Mouse (Mus musculus) pancreas, adult 10 weeks (tissue): Measurements from ENCODE around the gene Gm45208. TPM values are rescaled to one million over a fixed set of nuclear protein-coding genes. Genes with fewer than 3 reads are reported as not detected.

Experiments used
- polyA plus RNA-seq: library from polyadenylated mRNA; stranded (reverse); fragments of 350-450 nt; fragmentation: Illumina TruSeq; extraction: RNeasy Lipid Tissue Mini Kit (QIAGEN cat#74804); gene quantifications from one replicate; pipeline ENCODE4 v1.2.3, GENCODE M21; 2015; ENCODE audit warnings: low read depth, low replicate concordance; ENCODE audit not compliant: insufficient read depth

Gene Gm45208
- not detected for polyA plus RNA-seq

GRCm38 (mm10) chrX:7721514-7722281, at the start of gene Gm45208:
Gene Gm45208 (plus strand): TSS chrX:7722245.

DNA sequence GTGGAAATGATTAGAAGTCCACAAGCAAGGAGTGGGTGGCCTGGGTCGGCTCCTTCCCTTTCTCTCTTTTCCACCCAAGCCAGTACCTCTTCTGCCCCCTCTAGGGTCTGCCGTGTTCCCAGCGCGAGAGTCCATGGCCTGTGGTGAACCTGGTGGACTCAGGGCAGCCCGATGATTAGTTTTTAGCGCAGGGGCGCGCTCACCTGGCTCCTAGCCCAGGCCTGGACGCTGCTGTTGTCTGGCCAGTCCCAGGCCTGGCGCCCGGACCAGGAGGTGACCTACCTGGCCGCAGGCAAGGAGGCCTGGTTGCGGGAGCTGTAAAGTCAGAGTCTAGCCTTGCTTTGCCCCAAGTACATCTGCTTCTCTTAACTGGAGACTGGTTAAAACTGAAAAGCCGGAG, 41.2 kb upstream of the Gm45208 start, which contains the start of gene Magix:
Gene Magix, minus strand, starts transcription at position 388 of the 400 bp plus-strand sequence.

GRCm38 (mm10) chrX:7696954-7697381, 25.1 kb upstream of the Gm45208 start, which contains the start of gene Gpkow:
Gene Gpkow (plus strand): TSS chrX:7697131.

GRCm38 (mm10) chrX:7714135-7714899, 7.7 kb upstream of the Gm45208 start, which contains the start of gene Wdr45:
Gene Wdr45 (plus strand): TSS chrX:7714333.

DNA sequence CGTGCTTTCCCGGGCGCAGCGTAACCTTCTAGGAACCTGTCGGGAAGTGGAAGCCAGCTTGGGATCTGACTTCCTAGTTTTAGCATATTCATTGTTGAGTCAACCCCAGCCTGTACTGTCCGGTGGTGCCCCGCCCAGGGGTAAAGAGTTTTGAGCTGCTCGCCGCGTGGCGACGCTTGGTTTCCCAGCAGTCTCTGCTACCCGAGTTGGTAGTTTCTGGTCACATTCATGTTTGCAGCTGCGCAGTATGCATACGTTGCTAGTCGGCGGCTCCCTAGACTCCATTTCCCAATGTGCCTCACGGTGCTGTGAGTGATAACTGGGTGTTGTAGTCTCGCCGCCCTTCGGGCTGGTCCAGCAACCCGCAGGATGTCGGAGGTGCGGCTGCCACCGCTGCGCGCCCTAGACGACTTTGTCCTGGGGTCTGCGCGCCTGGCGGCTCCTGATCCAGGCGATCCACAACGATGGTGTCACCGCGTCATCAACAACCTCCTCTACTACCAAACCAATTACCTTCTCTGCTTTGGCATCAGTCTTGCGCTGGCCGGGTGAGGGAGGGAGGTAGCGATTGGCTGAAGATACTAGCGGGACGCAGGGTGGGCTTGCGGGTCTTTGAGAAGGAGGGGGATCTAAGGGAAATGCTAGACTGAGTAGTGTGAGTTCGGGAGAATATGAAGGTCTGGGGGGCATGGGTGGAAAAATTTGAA, 6.3 kb downstream of the Gm45208 start, which contains the start of gene Praf2:
Gene Praf2, plus strand, starts transcription at position 225 of the 707 bp plus-strand sequence.

GRCm38 (mm10) chrX:7750432-7751116, 28.5 kb downstream of the Gm45208 start, which contains the start of gene Ccdc120:
Gene Ccdc120 (minus strand): TSS chrX:7750905.

DNA sequence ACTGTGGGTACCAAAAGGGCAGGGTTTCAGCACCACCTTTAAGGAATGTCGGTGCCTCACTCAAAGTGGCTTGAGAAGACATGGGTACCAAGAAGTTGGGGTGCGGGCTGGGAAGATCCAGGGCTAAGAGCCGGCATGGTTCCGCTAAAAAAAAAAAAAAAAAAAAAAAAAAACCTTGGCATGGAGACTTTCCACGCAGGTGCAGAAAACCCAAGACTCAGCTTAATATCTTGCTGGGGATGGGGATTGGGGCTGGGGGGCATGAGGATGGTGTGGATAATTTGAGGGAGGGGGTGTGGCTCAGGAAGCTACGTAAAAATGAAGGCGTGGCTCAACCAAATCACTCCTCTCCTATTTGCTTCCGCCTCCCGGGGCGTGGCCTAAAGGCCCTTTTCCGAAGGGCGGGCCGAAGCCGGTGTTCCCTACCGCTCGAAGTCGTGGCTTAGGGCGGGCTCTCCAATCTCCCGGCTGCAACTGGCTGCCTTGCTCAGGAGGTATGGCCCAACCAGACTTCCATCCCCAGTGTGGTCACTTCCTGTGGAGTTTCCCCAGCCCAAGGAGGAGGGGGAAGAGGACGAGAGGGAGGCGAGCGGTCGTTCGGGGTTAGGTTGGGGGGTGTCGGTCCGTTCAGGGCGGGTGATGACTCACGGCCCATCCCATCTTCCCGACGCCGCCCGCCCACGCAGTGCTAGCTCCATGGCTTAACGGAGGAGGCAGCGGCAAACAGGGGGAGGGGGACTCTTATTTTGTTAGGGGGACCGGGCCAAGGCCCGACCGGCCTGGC, 40.3 kb downstream of the Gm45208 start, which contains the start of gene Tfe3:
Gene Tfe3, plus strand, starts transcription at position 424 of the 784 bp plus-strand sequence.

Other genes starting within 250 kb of the Gm45208 start
- gene Foxp3, start 148.6 kb upstream of the Gm45208 start, polyA plus RNA-seq = not detected
- gene Ppp1r3f, start 148.0 kb upstream of the Gm45208 start, polyA plus RNA-seq = not detected
- 6.4 TPM for gene Ccdc22, start 116.7 kb upstream of the Gm45208 start, polyA plus RNA-seq
- gene Cacna1f, start 115.2 kb upstream of the Gm45208 start, polyA plus RNA-seq = not detected
- 7.2 TPM for gene Syp, start 83.8 kb upstream of the Gm45208 start, polyA plus RNA-seq
- 4.9 TPM for gene Prickle3, start 65.0 kb upstream of the Gm45208 start, polyA plus RNA-seq
- gene Plp2, start 50.9 kb upstream of the Gm45208 start, polyA plus RNA-seq = 31.6 TPM
- 3.1 TPM for gene Magix, start 41.0 kb upstream of the Gm45208 start, polyA plus RNA-seq
- 6.6 TPM for gene Gpkow, start 25.1 kb upstream of the Gm45208 start, polyA plus RNA-seq
- gene Wdr45, start 7.9 kb upstream of the Gm45208 start, polyA plus RNA-seq = 23.7 TPM
- gene Praf2, start 6.2 kb downstream of the Gm45208 start, polyA plus RNA-seq = 8.7 TPM
- 2.0 TPM for gene Ccdc120, start 28.7 kb downstream of the Gm45208 start, polyA plus RNA-seq
- gene Tfe3, start 40.3 kb downstream of the Gm45208 start, polyA plus RNA-seq = 7.8 TPM
- gene Gripap1, start 67.5 kb downstream of the Gm45208 start, polyA plus RNA-seq = 41.2 TPM
- gene Kcnd1, start 100.0 kb downstream of the Gm45208 start, polyA plus RNA-seq = 1.8 TPM
- 25.1 TPM for gene Otud5, start 119.1 kb downstream of the Gm45208 start, polyA plus RNA-seq
- gene Pim2, start 156.0 kb downstream of the Gm45208 start, polyA plus RNA-seq = 4.9 TPM
- 10.3 TPM for gene Slc35a2, start 161.8 kb downstream of the Gm45208 start, polyA plus RNA-seq
- gene Pqbp1, start 177.0 kb downstream of the Gm45208 start, polyA plus RNA-seq = 23.2 TPM
- gene Timm17b, start 177.1 kb downstream of the Gm45208 start, polyA plus RNA-seq = 18.8 TPM
- not detected for gene Gm10491, start 185.6 kb downstream of the Gm45208 start, polyA plus RNA-seq
- gene Gm10490, start 187.3 kb downstream of the Gm45208 start, polyA plus RNA-seq = not detected
- gene Pcsk1n, start 197.6 kb downstream of the Gm45208 start, polyA plus RNA-seq = 20.9 TPM
- gene Eras, start 206.4 kb downstream of the Gm45208 start, polyA plus RNA-seq = not detected
- gene Hdac6, start 225.6 kb downstream of the Gm45208 start, polyA plus RNA-seq = 11.3 TPM